Mouse (Mus musculus) brain, embryonic 14.5 days (tissue): ENCODE data around the gene Nsmce1.

Source experiments
- CTCF ChIP-seq: fragments of 200-500 bp; IDR thresholded peaks from 2 replicates; pipeline ENCODE4 v1.5.1; 2012; ENCODE audit warnings: inconsistent platforms, mild to moderate bottlenecking, moderate library complexity, borderline replicate concordance; ENCODE audit not compliant: insufficient read depth, insufficient read length; ENCODE audit errors: extremely low read depth
- POLR2A ChIP-seq: fragments of 200-500 bp; IDR thresholded peaks from 2 replicates; pipeline ENCODE4 v1.6.1; 2012; ENCODE audit warnings: mild to moderate bottlenecking, inconsistent platforms, borderline replicate concordance; ENCODE audit not compliant: poor library complexity, insufficient read depth, insufficient read length, severe bottlenecking; ENCODE audit errors: extremely low read depth

DNA sequence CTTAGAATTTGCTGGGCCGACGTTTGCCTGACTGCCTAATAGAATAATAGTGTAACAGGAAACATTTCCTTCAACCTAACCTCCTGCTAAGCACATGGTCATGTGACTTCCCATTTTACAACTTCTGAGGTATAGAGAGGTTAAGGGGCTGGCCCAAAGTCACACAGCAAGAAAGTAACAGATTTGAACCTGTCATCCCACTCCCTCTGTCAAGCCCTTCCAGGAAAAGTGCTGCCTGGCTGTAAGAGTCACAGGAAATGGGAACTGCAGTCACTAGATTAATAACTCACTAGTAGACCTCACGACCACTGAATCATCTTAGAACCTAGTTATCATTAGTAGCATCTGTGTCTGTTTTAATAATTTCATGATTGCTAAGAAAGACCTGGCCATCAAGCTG, 68.3 kb downstream of the Nsmce1 start:
- TF ChIP-seq POLR2A (no peak), CTCF (no peak)
